Mouse (Mus musculus) ES-E14 (cell line): ENCODE measurements around the gene Ccnt2. TPM values are rescaled to one million over a fixed set of nuclear protein-coding genes. Genes with fewer than 3 reads are reported as not detected.

ENCODE experiments used
- DNase-seq: peaks from one replicate; pipeline ENCODE4 v3.0.0-alpha.2; 2013; ENCODE audit warnings: low read depth, low spot score
- H3K27ac ChIP-seq: 2 replicates; pipeline ENCODE4 v1.5.1; 2012; ENCODE audit warnings: low read depth, mild to moderate bottlenecking, low read length, moderate library complexity, mixed read lengths; ENCODE audit not compliant: poor library complexity, insufficient read depth, severe bottlenecking
- H3K36me3 ChIP-seq: 2 replicates; pipeline ENCODE4 v1.6.1; 2012; ENCODE audit warnings: mild to moderate bottlenecking, low read length, moderate library complexity, mixed read lengths; ENCODE audit not compliant: control insufficient read depth, poor library complexity, insufficient read depth, severe bottlenecking
- H3K4me1 ChIP-seq, 2 experiments: fragments of 150-350 bp in 1 of 2; sonication (generic) in 1 of 2; 2 replicates each; pipeline ENCODE4 v1.6.1; 2012; ENCODE audit warnings: low read length in 2 of 2, mild to moderate bottlenecking in 1 of 2, mixed read lengths in 1 of 2; ENCODE audit not compliant: control insufficient read depth in 2 of 2, insufficient read depth in 2 of 2, poor library complexity in 1 of 2
- H3K4me3 ChIP-seq, 2 experiments: fragments of 150-350 bp in 1 of 2; sonication (generic) in 1 of 2; 2 replicates each; pipeline ENCODE4 v1.5.1; 2012; ENCODE audit warnings: low read length in 2 of 2, low read depth in 1 of 2, mild to moderate bottlenecking in 1 of 2, mixed read lengths in 1 of 2; ENCODE audit not compliant: insufficient read depth in 1 of 2, poor library complexity in 1 of 2, severe bottlenecking in 1 of 2
- H3K9ac ChIP-seq: 2 replicates; pipeline ENCODE4 v1.6.1; 2012; ENCODE audit warnings: low read depth, mild to moderate bottlenecking, low read length, mixed read lengths; ENCODE audit not compliant: poor library complexity, insufficient read depth, severe bottlenecking
- H3K9me3 ChIP-seq: fragments of 150-350 bp; sonication (generic); 2 replicates; pipeline ENCODE4 v1.6.1; 2012; ENCODE audit warnings: low read depth, mild to moderate bottlenecking, low read length; ENCODE audit not compliant: control insufficient read depth, insufficient read depth
- CHD2 ChIP-seq: IDR thresholded peaks from 2 replicates; pipeline ENCODE4 v1.6.1; 2014; ENCODE audit warnings: mild to moderate bottlenecking, low read depth, low read length, inconsistent platforms
- HCFC1 ChIP-seq: IDR thresholded peaks from 2 replicates; pipeline ENCODE4 v1.6.1; 2012; ENCODE audit warnings: low read length, inconsistent platforms, borderline replicate concordance; ENCODE audit not compliant: insufficient read depth
- MAFK ChIP-seq: IDR thresholded peaks from 2 replicates; pipeline ENCODE4 v1.6.1; 2014; ENCODE audit warnings: mild to moderate bottlenecking, low read depth, low read length, inconsistent platforms; ENCODE audit not compliant: insufficient read depth
- ZC3H11A ChIP-seq: IDR thresholded peaks from 2 replicates; pipeline ENCODE4 v1.6.1; 2012; ENCODE audit warnings: low read depth, mild to moderate bottlenecking, inconsistent platforms, low read length, borderline replicate concordance
- ZNF384 ChIP-seq: IDR thresholded peaks from 2 replicates; pipeline ENCODE4 v1.6.1; 2012; ENCODE audit warnings: low read depth, low read length, inconsistent platforms
- in situ Hi-C, 2 experiments: fragments of 600-800 bp; cut with MboI; formaldehyde crosslinking; loops; one replicate each; pipeline ENCODE4 v1.15.1; 2025; ENCODE audit warnings: low sequenced_read_pairs in 2 of 2, inconsistent platforms in 1 of 2; ENCODE audit not compliant: unreplicated experiment in 2 of 2
- total RNA-seq: library from RNA; depleted of rRNA; stranded (reverse); fragments of 300-350 nt; gene quantifications from 2 replicates; pipeline ENCODE4 v1.2.3, GENCODE M21; 2012

The Ccnt2 gene
- total RNA-seq, 1 experiment, result 56.6 TPM

- Histone ChIP-seq H3K4me1 (peaks cover 2 to 12% of the 10 kb centered on the region in 2 experiments), H3K27ac (no peak overlapping the region), H3K9ac (peak overlapping the region; percentile 76; the same call in 1 of the 2 replicates), H3K4me3 (peak overlapping the region; percentile 92 to 99), H3K9me3 (no peaks in the 10 kb centered on the region), H3K36me3 (no peaks in the 10 kb centered on the region; the same call in 1 of the 2 replicates)
- DNase-seq, result no peak
- no peak for TF ChIP-seq HCFC1
- no peak for TF ChIP-seq CHD2
- no peak for TF ChIP-seq ZC3H11A
- TF ChIP-seq ZNF384, result no peak
- TF ChIP-seq MAFK, result no peak
- in situ Hi-C loops, result no loop called here
Observed at GRCm38 (mm10) chr1:127775206-127775720, 1.3 kb downstream of the Ccnt2 start.

DNA sequence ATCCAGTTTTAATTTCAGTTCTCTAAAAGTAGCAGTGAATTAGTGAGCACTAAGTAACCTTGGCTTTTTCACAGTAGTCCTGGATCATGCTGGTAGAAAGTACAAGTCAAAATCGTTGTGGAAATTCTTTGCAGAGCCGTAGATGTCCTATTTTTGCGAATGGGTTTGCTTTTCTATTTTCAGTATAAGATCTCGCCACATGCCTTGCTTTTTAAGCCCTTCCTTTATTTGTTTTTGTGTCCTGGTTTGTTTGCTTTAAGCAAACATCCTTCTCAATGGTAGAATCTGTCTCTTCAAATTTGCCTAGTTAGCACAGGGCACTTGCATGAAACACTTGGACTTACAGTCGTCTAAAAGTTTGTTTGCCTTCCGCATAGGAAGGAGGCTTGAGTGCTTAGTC, 2.3 kb downstream of the Ccnt2 start:
- no peak for DNase-seq
- no peaks in the 10 kb centered on the region for H3K9me3 ChIP-seq
- H3K9ac ChIP-seq, result no peak overlapping the region; the same call in 1 of the 2 replicates
- peak overlapping the region; percentile 29 to 92; a peak in 3 of 4 replicates for H3K4me3 ChIP-seq
- TF ChIP-seq HCFC1 (no peak), MAFK (no peak), ZC3H11A (no peak), ZNF384 (no peak), CHD2 (no peak)
- peaks cover 4 to 15% of the 10 kb centered on the region in 2 experiments for H3K4me1 ChIP-seq
- in situ Hi-C loops, result no loop called here
- H3K27ac ChIP-seq, result no peak overlapping the region
- H3K36me3 ChIP-seq, result no peaks in the 10 kb centered on the region; the same call in 1 of the 2 replicates

DNA sequence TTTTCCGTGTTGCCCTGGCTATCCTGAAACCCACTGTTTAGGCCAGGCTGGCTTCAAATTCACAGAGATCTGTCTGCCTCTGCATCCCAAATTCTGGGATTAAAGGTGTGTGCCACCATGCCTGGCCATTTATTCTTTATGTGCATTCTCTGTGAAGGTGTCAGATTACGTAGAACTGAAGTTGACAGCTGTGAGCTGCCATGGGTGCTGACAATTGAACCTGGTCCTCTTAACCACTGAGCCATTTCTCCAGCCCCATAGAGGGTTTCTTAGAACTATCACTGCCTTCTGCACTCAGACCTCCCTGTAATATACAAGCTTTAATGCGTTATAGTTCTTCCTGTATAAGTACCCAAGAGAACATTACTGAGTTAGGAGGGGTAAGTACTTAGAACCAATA, 4.6 kb downstream of the Ccnt2 start:
- in situ Hi-C loops, result no loop called here
- DNase-seq, result no peak
- H3K9ac ChIP-seq, result no peak overlapping the region
- H3K4me3 ChIP-seq, result no peak overlapping the region
- H3K4me1 ChIP-seq, result peaks cover 2 to 21% of the 10 kb centered on the region in 2 experiments; a peak in 3 of 4 replicates
- no peaks in the 10 kb centered on the region for H3K36me3 ChIP-seq
- no peak for TF ChIP-seq HCFC1
- TF ChIP-seq ZC3H11A, result no peak
- TF ChIP-seq ZNF384, result no peak
- no peak for TF ChIP-seq CHD2
- TF ChIP-seq MAFK, result no peak
- no peaks in the 10 kb centered on the region for H3K9me3 ChIP-seq
- no peak overlapping the region for H3K27ac ChIP-seq

- Histone ChIP-seq H3K4me1 (peaks cover 2 to 31% of the 10 kb centered on the region in 2 experiments; a peak in 3 of 4 replicates), H3K36me3 (no peaks in the 10 kb centered on the region), H3K27ac (no peak overlapping the region), H3K9ac (no peak overlapping the region), H3K4me3 (no peak overlapping the region), H3K9me3 (no peaks in the 10 kb centered on the region)
- TF ChIP-seq CHD2, result no peak
- TF ChIP-seq ZC3H11A, result no peak
- no peak for TF ChIP-seq ZNF384
- no peak for TF ChIP-seq HCFC1
- TF ChIP-seq MAFK, result no peak
- in situ Hi-C loops, result no loop called here
- DNase-seq, result no peak
Observed at GRCm38 (mm10) chr1:127780142-127780541, 6.2 kb downstream of the Ccnt2 start.

- H3K9ac ChIP-seq, result no peak overlapping the region
- no peak for TF ChIP-seq ZNF384
- TF ChIP-seq CHD2, result no peak
- TF ChIP-seq ZC3H11A, result no peak
- TF ChIP-seq HCFC1, result no peak
- no peak for TF ChIP-seq MAFK
- peaks cover 2 to 34% of the 10 kb centered on the region in 2 experiments; a peak in 3 of 4 replicates for H3K4me1 ChIP-seq
- no peaks in the 10 kb centered on the region for H3K9me3 ChIP-seq
- in situ Hi-C loops, result no loop called here
- H3K4me3 ChIP-seq, result no peak overlapping the region
- DNase-seq, result no peak
- H3K27ac ChIP-seq, result no peak overlapping the region
- H3K36me3 ChIP-seq, result no peaks in the 10 kb centered on the region
Observed at GRCm38 (mm10) chr1:127780849-127781248, 6.9 kb downstream of the Ccnt2 start.
